Mouse (Mus musculus): ENCODE measurements around the gene Katna1. TPM values are rescaled to one million over a fixed set of nuclear protein-coding genes. Genes with fewer than 3 reads are reported as not detected.
A peak's percentile ranks its signal among the peaks of the same experiment; 100 is the strongest.

Gene Katna1
- total RNA-seq, 2 experiments from 2014 or later: 10.9 to 11.1 TPM

GRCm38 (mm10) chr10:7772769-7773168, 47.0 kb downstream of the Katna1 start:
- DNase-seq: no peak
- intact Hi-C loops (cut with DNase I; ENCODE audit: low total_unique reads): no loop called here

- DNase-seq: peak; percentile 53
- intact Hi-C loops (cut with DNase I; ENCODE audit: low total_unique reads): no loop called here
Observed at GRCm38 (mm10) chr10:7775421-7775820, 49.6 kb downstream of the Katna1 start.

GRCm38 (mm10) chr10:7778361-7778760, 52.6 kb downstream of the Katna1 start:
- intact Hi-C loops (cut with DNase I; ENCODE audit: low total_unique reads): no loop called here
- DNase-seq: no peak

GRCm38 (mm10) chr10:7779751-7780237, 54.0 kb downstream of the Katna1 start:
- DNase-seq: no peak
- intact Hi-C loops (cut with DNase I; ENCODE audit: low total_unique reads): no loop called here

GRCm38 (mm10) chr10:7780238-7781176, 54.7 kb downstream of the Katna1 start:
- peak; percentile 90 for DNase-seq
- intact Hi-C loops (cut with DNase I; ENCODE audit: low total_unique reads): no loop called here

- intact Hi-C loops (cut with DNase I; ENCODE audit: low total_unique reads): no loop called here
- DNase-seq: no peak
Observed at GRCm38 (mm10) chr10:7781214-7781613, 55.4 kb downstream of the Katna1 start.

GRCm38 (mm10) chr10:7787319-7787718, 61.5 kb downstream of the Katna1 start:
- intact Hi-C loops (cut with DNase I; ENCODE audit: low total_unique reads): no loop called here
- no peak for DNase-seq

- intact Hi-C loops (cut with DNase I; ENCODE audit: low total_unique reads): no loop called here
- DNase-seq: no peak
Observed at GRCm38 (mm10) chr10:7792254-7792750, 66.5 kb downstream of the Katna1 start.

- intact Hi-C loops (cut with DNase I; ENCODE audit: low total_unique reads): no loop called here
- DNase-seq: peak; percentile 89
Observed at GRCm38 (mm10) chr10:7792751-7793385, 67.1 kb downstream of the Katna1 start, which contains the start of the genes Ginm1 and Ppil4. TSS of gene Ginm1 (minus strand) at chr10:7792824. TSS of gene Ppil4 (plus strand) at chr10:7792891.

- intact Hi-C loops (cut with DNase I; ENCODE audit: low total_unique reads): no loop called here
- no peak for DNase-seq
Observed at GRCm38 (mm10) chr10:7801258-7801657, 75.5 kb downstream of the Katna1 start.

- intact Hi-C loops (cut with DNase I; ENCODE audit: low total_unique reads): no loop called here
- DNase-seq: no peak
Observed at GRCm38 (mm10) chr10:7802519-7803140, 76.8 kb downstream of the Katna1 start.

- intact Hi-C loops (cut with DNase I; ENCODE audit: low total_unique reads): no loop called here
- no peak for DNase-seq
Observed at GRCm38 (mm10) chr10:7809937-7810336, 84.1 kb downstream of the Katna1 start.

Other genes with a start within 250 kb of the Katna1 start
- gene Lrp11, start 136.2 kb upstream of the Katna1 start, total RNA-seq (2021): 1 to 10 TPM; 2.5 to 2.9 TPM
- 1 to 10 TPM; 4.7 to 5.8 TPM for gene Nup43, start 58.5 kb upstream of the Katna1 start, total RNA-seq (2021)
- gene Pcmt1, start 44.9 kb upstream of the Katna1 start, total RNA-seq (2021): 100 to 1,000 TPM in 1 of 2 experiments, 10 to 100 TPM in 1; 99.3 to 100 TPM
- gene Lats1, start 44.8 kb upstream of the Katna1 start, total RNA-seq (2021): 10 to 100 TPM; 12.1 to 12.9 TPM
- gene Ginm1, start 66.8 kb downstream of the Katna1 start, total RNA-seq (2021): 10 to 100 TPM; 80.3 to 86.0 TPM
- gene Ppil4, start 66.9 kb downstream of the Katna1 start, total RNA-seq (2021): 10 to 100 TPM; 11.4 to 12.2 TPM
- gene Zc3h12d, start 106.5 kb downstream of the Katna1 start, total RNA-seq (2021): not detected
- 10 to 100 TPM; 38.0 to 41.7 TPM for gene Tab2, start 230.2 kb downstream of the Katna1 start, total RNA-seq (2021)